Mouse (Mus musculus) lung, postnatal 0 days (tissue): ENCODE measurements at regions not wholly inside any gene's neighbourhood (a gene's known extent, or its start where the extent isn't known, plus 50 kb on each side); places are given as distances from the start of the nearest gene placed in this dataset.

Source experiments
- ATAC-seq: fragments of 200-750 bp; cut with Nextera tagmentation; 2 replicates; pipeline ENCODE4 v1.8.0; 2017; ENCODE audit warnings: moderate library complexity
- DNase-seq: peaks from one replicate; pipeline ENCODE4 v3.0.0-alpha.2; 2016; ENCODE audit warnings: low spot score
- H3K27ac ChIP-seq: fragments of 300-500 bp; sonication (generic); 2 replicates; pipeline ENCODE4 v1.5.1; 2014; ENCODE audit warnings: antibody characterized with exemption, mild to moderate bottlenecking, low read length, mixed read lengths
- H3K27me3 ChIP-seq: fragments of 300-500 bp; sonication (generic); replicated peaks from 2 replicates; pipeline ENCODE4 v1.6.1; 2014; ENCODE audit warnings: low read length, mixed read lengths; ENCODE audit not compliant: insufficient read depth
- H3K36me3 ChIP-seq: fragments of 300-500 bp; sonication (generic); 2 replicates; pipeline ENCODE4 v1.6.1; 2014; ENCODE audit warnings: low read length, mixed read lengths; ENCODE audit not compliant: insufficient read depth
- H3K4me1 ChIP-seq: fragments of 300-500 bp; sonication (generic); 2 replicates; pipeline ENCODE4 v1.6.1; 2014; ENCODE audit warnings: antibody characterized with exemption, low read depth, low read length, mixed read lengths; ENCODE audit not compliant: insufficient read depth
- H3K4me2 ChIP-seq: fragments of 300-500 bp; sonication (generic); replicated peaks from 2 replicates; pipeline ENCODE4 v1.6.1; 2014; ENCODE audit warnings: low read depth, mild to moderate bottlenecking, low read length, moderate library complexity, mixed read lengths
- H3K4me3 ChIP-seq: fragments of 300-500 bp; sonication (generic); 2 replicates; pipeline ENCODE4 v1.5.1; 2014; ENCODE audit warnings: low read depth, low read length
- H3K9ac ChIP-seq: fragments of 300-500 bp; sonication (generic); replicated peaks from 2 replicates; pipeline ENCODE4 v1.6.1; 2014; ENCODE audit warnings: low read depth, mild to moderate bottlenecking
- H3K9me3 ChIP-seq: fragments of 300-500 bp; sonication (generic); 2 replicates; pipeline ENCODE4 v1.6.1; 2016; ENCODE audit warnings: low read length, mixed read lengths
- CTCF ChIP-seq: IDR thresholded peaks from 2 replicates; pipeline ENCODE4 v1.5.1; 2016; ENCODE audit warnings: antibody characterized with exemption, mild to moderate bottlenecking
- EP300 ChIP-seq: IDR thresholded peaks from 2 replicates; pipeline ENCODE4 v1.6.1; 2016; ENCODE audit warnings: antibody characterized with exemption, mild to moderate bottlenecking, control low read depth
- WGBS: fragments of 180-500 bp; shearing (Covaris S2); extraction: QIAGEN DNeasy Blood & Tissue Kit; methylation state at CpG from one replicate; pipeline ENCODE4 v1.1.7; 2014; 5-methylcytosine and 5-hydroxymethylcytosine counted together

- Histone ChIP-seq H3K9me3 (no peaks in the 10 kb centered on the region), H3K4me3 (no peak overlapping the region), H3K9ac (no peak overlapping the region), H3K4me2 (no peak overlapping the region), H3K4me1 (peaks cover 3% of the 10 kb centered on the region; the same call in 1 of the 2 replicates), H3K36me3 (no peaks in the 10 kb centered on the region), H3K27ac (no peak overlapping the region), H3K27me3 (no peaks in the 10 kb centered on the region)
- 29% methylated on average over 3 of the region's 3 CpGs for WGBS
- no peak for TF ChIP-seq EP300
- no peak for TF ChIP-seq CTCF
- ATAC-seq: no peak; the same call in 1 of the 2 replicates
- peak; percentile 53 for DNase-seq
Observed at GRCm38 (mm10) chr10:120691451-120691850, 207.4 kb downstream of the Msrb3 start.

GRCm38 (mm10) chr10:120686123-120686522, 209.9 kb upstream of the Hmga2 start:
- Histone ChIP-seq H3K9me3 (no peaks in the 10 kb centered on the region), H3K27me3 (no peaks in the 10 kb centered on the region), H3K27ac (peak overlapping the region; percentile 38; the same call in 1 of the 2 replicates), H3K36me3 (no peaks in the 10 kb centered on the region), H3K4me1 (no peaks in the 10 kb centered on the region; the same call in 1 of the 2 replicates), H3K4me2 (no peak overlapping the region), H3K4me3 (no peak overlapping the region), H3K9ac (no peak overlapping the region)
- peak; percentile 62 for TF ChIP-seq EP300
- no peak for TF ChIP-seq CTCF
- peak; percentile 46 for DNase-seq
- peak; percentile 83 for ATAC-seq
- WGBS: 24% methylated on average over 10 of the region's 10 CpGs

- no peak overlapping the region for H3K9ac ChIP-seq
- H3K4me3 ChIP-seq: no peak overlapping the region
- ATAC-seq (no peak), DNase-seq (no peak)
- no peak overlapping the region for H3K4me2 ChIP-seq
- H3K27me3 ChIP-seq: no peaks in the 10 kb centered on the region
- no peaks in the 10 kb centered on the region for H3K9me3 ChIP-seq
- no peak for TF ChIP-seq CTCF
- no peak for TF ChIP-seq EP300
- 78% methylated on average over 10 of the region's 10 CpGs for WGBS
- no peaks in the 10 kb centered on the region; the same call in 1 of the 2 replicates for H3K4me1 ChIP-seq
- no peaks in the 10 kb centered on the region for H3K36me3 ChIP-seq
- H3K27ac ChIP-seq: no peak overlapping the region
Observed at GRCm38 (mm10) chr10:120682021-120682420, 205.8 kb upstream of the Hmga2 start.

- no peak overlapping the region for H3K4me2 ChIP-seq
- no peaks in the 10 kb centered on the region for H3K27me3 ChIP-seq
- no peak overlapping the region for H3K9ac ChIP-seq
- 81% methylated on average over 6 of the region's 6 CpGs for WGBS
- TF ChIP-seq CTCF (no peak), EP300 (no peak)
- DNase-seq (no peak), ATAC-seq (no peak)
- H3K36me3 ChIP-seq: no peaks in the 10 kb centered on the region
- no peak overlapping the region for H3K27ac ChIP-seq
- no peaks in the 10 kb centered on the region for H3K9me3 ChIP-seq
- no peak overlapping the region for H3K4me3 ChIP-seq
- H3K4me1 ChIP-seq: no peaks in the 10 kb centered on the region
Observed at GRCm38 (mm10) chr10:120679982-120680381, 203.7 kb upstream of the Hmga2 start.

- 65% methylated on average over 8 of the region's 8 CpGs for WGBS
- no peaks in the 10 kb centered on the region for H3K4me1 ChIP-seq
- no peaks in the 10 kb centered on the region for H3K9me3 ChIP-seq
- DNase-seq (no peak), ATAC-seq (no peak)
- H3K27me3 ChIP-seq: no peaks in the 10 kb centered on the region
- no peak for TF ChIP-seq CTCF
- TF ChIP-seq EP300: no peak
- H3K4me3 ChIP-seq: no peak overlapping the region
- no peaks in the 10 kb centered on the region for H3K36me3 ChIP-seq
- H3K4me2 ChIP-seq: no peak overlapping the region
- H3K9ac ChIP-seq: no peak overlapping the region
- no peak overlapping the region for H3K27ac ChIP-seq
Observed at GRCm38 (mm10) chr10:120678277-120678676, 202.0 kb upstream of the Hmga2 start.

- Histone ChIP-seq H3K27me3 (no peaks in the 10 kb centered on the region), H3K36me3 (no peaks in the 10 kb centered on the region), H3K9me3 (no peaks in the 10 kb centered on the region), H3K27ac (no peak overlapping the region), H3K4me2 (no peak overlapping the region), H3K4me3 (no peak overlapping the region), H3K4me1 (no peaks in the 10 kb centered on the region), H3K9ac (no peak overlapping the region)
- TF ChIP-seq CTCF (no peak), EP300 (no peak)
- DNase-seq (no peak), ATAC-seq (no peak)
- 94% methylated on average over 4 of the region's 4 CpGs for WGBS
Observed at GRCm38 (mm10) chr10:120675369-120675768, 199.1 kb upstream of the Hmga2 start.
